Mouse (Mus musculus): ENCODE data around the gene Rheb.

- TF ChIP-seq CTCF (conservative IDR thresholded peaks at IDR 0.05; ENCODE audit: low read length) (no peak), POU5F1 (IDR thresholded peaks at IDR 0.05; ENCODE audit: borderline replicate concordance, low read length) (no peak), NANOG (IDR thresholded peaks at IDR 0.05; ENCODE audit: borderline replicate concordance, low read length) (no peak)
These were observed 28.5 kb downstream of the Rheb start for GRCm38 (mm10) chr5:24813946-24814345.

All from E14TG2a.4 (cell line).